Mouse (Mus musculus) lung, adult 2 months (tissue): ENCODE measurements at regions not wholly inside any gene's neighbourhood (a gene's known extent, or its start where the extent isn't known, plus 50 kb on each side); places are given as distances from the start of the nearest gene placed in this dataset.

Source experiments
- DNase-seq: peaks from one replicate; pipeline ENCODE4 v3.0.0; 2022
- H3K4me1 ChIP-seq: fragments of 200-500 bp; 2 replicates; pipeline ENCODE4 v1.6.1; 2011; ENCODE audit warnings: low read length; ENCODE audit not compliant: control insufficient read depth, insufficient read depth
- H3K4me3 ChIP-seq: fragments of 200-500 bp; replicated peaks from 2 replicates; pipeline ENCODE3; 2011; ENCODE audit warnings: low read depth, mild to moderate bottlenecking, control low read depth, low read length; ENCODE audit errors: extremely low read depth
- CTCF ChIP-seq: fragments of 200-500 bp; IDR thresholded peaks from 2 replicates; pipeline ENCODE4 v1.5.1; 2011; ENCODE audit warnings: mild to moderate bottlenecking, low read length, control low read depth; ENCODE audit not compliant: insufficient read depth
- POLR2A ChIP-seq: fragments of 200-500 bp; IDR thresholded peaks from 2 replicates; pipeline ENCODE4 v1.6.1; 2011; ENCODE audit warnings: low read depth, mild to moderate bottlenecking, control low read depth, low read length, borderline replicate concordance; ENCODE audit errors: extremely low read depth
- WGBS: fragments of 180-500 bp; shearing (Covaris S2); methylation state at CpG from one replicate; pipeline ENCODE4 v1.1.7; 2018; 5-methylcytosine and 5-hydroxymethylcytosine counted together

DNA sequence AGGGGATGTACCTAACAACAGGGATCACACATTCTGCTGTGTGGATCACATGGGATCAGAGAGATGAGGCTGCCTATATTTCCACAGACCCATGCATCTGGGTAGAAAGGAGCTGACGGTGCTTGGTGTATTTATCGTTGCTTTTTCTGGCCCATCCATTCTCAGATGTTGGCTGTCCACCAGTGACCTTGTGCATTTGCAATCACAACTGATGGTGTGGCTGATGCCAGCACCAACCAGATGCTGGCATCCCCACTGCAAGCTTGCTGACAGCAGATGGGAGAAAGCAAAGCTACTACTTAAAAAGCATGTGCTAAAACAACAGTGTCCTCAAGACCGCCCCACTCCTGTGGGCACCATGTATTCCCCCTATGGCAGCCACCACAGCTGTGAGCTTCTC lies 198.3 kb upstream of the Dapk1 start:
- no peak for DNase-seq
- Histone ChIP-seq H3K4me3 (no peak overlapping the region), H3K4me1 (no peaks in the 10 kb centered on the region)
- TF ChIP-seq POLR2A (no peak), CTCF (no peak)
- 85% methylated on average over 3 of the region's 3 CpGs for whole genome bisulfite sequencing

DNA sequence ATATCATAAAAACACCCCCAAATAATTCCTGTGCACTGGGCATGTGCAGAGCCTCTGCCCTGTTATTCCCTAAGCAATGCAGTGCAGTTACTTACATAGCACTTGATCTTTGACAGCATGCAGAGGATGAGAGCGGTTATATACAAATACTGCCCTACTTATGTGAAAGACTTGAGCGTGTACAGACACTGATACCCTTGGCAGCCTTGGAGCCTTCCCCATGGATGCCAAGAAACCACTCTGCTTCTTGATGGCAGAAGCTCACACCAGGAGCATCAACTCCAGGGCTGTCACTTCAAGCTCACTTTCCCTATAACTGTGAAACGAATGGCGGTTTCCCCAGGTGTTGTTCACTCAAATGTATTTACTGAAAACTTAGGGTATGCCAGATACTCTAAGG lies 194.4 kb upstream of the Dapk1 start:
- H3K4me1 ChIP-seq: no peaks in the 10 kb centered on the region
- WGBS: 73% methylated on average over 4 of the region's 4 CpGs
- DNase-seq: no peak
- no peak for TF ChIP-seq POLR2A
- TF ChIP-seq CTCF: no peak
- no peak overlapping the region for H3K4me3 ChIP-seq

DNA sequence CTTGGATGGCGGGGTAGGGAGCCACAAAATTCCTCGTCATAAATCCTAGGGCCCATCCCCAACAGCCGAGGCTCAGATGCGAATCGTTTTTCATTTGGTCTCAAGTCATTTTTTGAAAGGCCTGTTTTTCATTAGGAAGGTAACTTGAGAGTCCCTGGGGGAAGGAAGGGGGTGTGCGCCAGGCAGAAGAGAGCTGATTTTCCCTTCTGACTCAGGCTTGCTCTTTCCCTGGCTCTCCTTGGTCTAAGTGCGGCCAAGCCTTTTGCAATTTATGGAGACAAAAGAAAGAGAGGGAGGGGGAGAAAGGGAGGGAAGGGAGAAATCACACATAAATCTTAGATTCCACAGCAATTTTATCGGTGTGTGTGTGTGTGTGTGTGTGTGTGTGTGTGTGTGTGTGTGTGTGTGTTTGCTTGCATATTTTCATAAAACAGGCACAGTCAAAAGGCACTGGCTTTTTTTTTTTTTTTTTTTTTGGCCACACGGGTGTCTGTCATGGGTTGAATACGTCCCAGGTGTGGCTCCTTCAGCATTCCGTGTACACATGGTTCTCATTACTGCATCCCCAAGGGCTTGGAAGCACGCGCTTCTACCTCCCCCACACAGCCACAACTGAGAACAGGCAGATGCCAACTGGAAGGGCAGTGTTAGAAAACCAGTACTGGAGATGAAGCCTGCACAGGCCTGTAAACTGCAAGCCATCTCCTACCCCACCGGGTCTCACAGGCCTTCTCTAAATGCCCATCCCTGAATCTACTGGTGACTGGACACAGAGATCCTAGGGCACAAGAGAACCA lies 191.8 kb upstream of the Dapk1 start:
- no peak for DNase-seq
- Histone ChIP-seq H3K4me1 (no peaks in the 10 kb centered on the region), H3K4me3 (no peak overlapping the region)
- TF ChIP-seq CTCF (no peak), POLR2A (no peak)
- WGBS: 66% methylated on average over 14 of the region's 14 CpGs

DNA sequence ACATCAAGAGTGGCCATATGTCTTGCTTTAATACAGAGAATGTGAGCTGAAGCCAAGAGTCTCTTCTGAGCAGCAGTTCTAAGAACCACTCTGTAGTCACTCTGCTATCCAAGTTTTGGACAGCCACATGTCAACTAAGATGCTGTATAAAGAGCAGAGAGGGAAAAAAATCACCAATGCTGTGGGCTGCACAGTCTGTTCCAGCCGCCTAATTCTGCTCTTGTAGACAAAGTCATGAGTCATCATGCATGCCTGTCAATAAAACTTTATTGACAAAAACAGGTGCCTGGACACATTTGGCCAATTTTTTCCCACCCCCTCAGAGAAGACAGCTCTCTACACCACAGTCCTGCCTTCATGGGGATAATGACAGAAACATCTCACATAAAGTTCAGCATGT lies 185.7 kb upstream of the Dapk1 start:
- Histone ChIP-seq H3K4me1 (no peaks in the 10 kb centered on the region), H3K4me3 (no peak overlapping the region)
- DNase-seq: no peak
- TF ChIP-seq CTCF (no peak), POLR2A (no peak)
- 74% methylated on average over 1 of the region's 1 CpGs for WGBS

DNA sequence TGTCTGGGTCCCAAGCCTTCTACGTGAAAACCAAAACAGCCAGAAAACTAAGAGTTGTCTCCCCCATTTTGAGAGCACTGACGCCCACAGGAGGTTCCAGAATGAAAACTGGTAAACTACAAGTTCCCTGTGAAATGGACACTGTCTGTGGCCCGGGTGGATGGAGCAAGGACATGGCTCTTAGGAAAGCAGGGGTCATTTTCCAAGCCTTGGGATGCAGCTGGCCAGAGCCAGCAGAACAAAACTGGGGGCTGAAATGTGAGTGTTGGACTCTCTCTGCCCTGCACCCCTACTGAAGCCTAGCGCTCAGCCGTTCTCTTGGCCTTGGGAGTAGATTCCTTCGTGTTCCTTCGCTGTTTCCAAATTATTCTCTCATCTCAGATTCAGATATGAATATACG lies 184.7 kb upstream of the Dapk1 start:
- TF ChIP-seq CTCF (no peak), POLR2A (no peak)
- DNase-seq: no peak
- WGBS: 78% methylated on average over 8 of the region's 8 CpGs
- H3K4me3 ChIP-seq: no peak overlapping the region
- no peaks in the 10 kb centered on the region for H3K4me1 ChIP-seq

DNA sequence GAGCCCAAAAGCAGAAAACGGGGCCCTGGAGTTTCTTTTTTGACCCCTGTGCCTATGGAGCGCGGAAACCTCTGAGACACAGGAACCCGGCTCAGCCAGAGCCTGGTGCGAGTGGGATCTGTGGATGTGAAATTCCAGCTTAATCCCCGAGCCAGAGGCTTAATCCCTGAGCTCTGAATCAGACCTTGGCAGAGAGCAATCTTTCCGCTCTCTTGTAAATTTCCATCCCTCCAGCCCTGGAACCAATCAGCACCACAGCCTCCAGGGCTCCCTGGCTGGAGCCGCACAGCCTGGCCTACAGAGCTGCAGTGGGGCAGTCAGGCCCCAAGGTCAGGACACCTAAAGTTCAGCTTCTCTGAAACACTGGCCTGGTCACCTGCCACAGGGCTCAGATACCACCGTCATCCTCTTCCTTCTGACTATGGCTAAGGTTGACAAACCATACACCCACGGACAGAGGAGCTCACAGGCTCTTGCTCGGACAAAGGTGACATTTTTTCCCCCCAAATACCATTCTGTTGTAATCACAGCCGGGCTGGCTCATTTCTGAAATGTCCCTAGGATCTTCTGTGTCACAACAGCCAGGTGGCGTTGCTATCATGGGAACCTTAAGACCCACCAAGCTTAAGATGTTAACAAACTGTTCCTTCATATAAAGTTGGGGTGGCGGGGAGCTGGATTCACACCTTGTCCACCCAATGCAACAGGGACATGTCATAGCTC lies 184.2 kb upstream of the Dapk1 start:
- Histone ChIP-seq H3K4me3 (no peak overlapping the region), H3K4me1 (no peaks in the 10 kb centered on the region)
- no peak for TF ChIP-seq POLR2A
- no peak for TF ChIP-seq CTCF
- no peak for DNase-seq
- WGBS: 69% methylated on average over 14 of the region's 14 CpGs

DNA sequence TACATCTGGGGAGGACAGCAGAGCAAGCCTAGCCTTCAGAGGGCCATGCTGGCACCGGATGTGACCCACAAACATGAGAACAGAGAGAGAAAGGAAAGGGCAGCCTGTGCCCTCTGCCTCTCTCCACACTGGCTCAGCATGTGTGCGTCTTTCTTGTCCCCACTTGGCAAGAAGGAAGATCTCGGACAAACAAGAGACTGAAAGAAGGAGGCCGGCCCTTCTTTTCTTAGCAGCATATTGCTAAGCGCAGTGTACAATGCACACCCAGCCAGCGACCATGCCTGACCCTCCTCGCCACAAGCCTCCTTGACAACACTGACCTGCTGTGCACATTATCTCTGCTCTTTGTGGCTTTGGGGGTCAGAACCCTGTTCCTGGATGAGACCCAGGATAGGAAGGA lies 181.4 kb upstream of the Dapk1 start:
- H3K4me3 ChIP-seq: no peak overlapping the region
- H3K4me1 ChIP-seq: no peaks in the 10 kb centered on the region
- TF ChIP-seq CTCF: no peak
- no peak for TF ChIP-seq POLR2A
- 63% methylated on average over 7 of the region's 7 CpGs for WGBS
- no peak for DNase-seq

DNA sequence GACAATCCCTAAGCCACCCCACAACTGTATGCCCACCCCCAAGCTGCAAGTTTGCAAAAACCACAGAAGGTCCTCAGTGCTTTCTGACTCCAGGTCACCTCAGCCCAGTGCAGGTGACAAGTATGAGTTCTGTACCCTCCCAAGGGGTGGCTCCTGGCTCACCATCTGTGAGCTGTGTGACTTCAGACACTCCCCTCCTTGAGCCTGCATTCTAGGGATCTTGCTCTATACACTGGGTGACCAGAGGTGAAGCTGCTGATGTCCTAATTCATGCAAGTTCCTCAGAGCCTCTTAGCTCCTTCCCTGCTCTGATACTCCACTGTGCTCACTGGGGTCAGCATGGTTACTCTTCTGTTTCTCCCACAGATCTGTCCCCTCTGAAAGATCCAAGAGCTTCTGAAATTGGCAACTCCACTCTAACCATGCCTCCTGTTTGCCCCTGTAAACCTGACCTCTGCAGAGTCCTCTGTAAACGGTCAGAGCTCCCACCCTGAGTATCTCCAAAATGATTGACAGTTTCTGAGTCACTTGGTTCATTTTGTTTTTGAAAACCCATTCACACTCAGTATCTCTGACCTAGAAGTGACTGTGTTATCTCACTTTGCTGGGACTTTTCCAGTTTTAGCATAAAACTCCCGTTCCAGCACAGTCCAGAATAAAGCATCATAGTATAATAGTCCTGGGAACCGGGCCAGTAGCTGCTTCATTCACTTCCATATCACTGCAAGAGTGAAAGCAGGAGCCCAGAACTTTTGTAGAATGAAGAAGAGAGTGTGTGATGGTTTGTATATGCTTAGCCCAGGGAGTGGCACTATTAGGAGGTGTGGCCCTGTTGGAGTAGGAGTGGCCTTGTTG lies 180.7 kb upstream of the Dapk1 start:
- WGBS: 37% methylated on average over 3 of the region's 3 CpGs
- TF ChIP-seq POLR2A (no peak), CTCF (no peak)
- no peak for DNase-seq
- Histone ChIP-seq H3K4me3 (no peak overlapping the region), H3K4me1 (no peaks in the 10 kb centered on the region)

DNA sequence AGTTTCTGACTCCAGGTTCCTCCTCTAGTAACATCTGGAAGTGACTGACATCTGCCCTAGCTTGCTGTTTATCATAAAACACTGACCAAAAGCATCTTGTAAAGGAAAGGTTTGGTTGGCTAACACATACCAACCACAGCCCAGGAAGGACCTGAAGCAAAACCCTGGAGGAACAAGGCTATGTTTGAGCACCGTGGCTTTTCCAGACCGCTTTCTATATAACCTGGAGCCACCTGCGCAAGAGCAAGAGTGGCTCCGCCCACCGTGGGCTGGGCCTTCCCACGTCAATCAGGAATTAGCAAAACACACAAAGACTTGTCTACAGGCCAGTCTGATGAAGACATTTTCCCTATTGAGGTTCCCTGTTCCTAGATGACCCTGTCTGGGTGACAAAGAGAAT lies 177.5 kb upstream of the Dapk1 start:
- DNase-seq: no peak
- WGBS: 72% methylated on average over 6 of the region's 6 CpGs
- H3K4me3 ChIP-seq: no peak overlapping the region
- H3K4me1 ChIP-seq: no peaks in the 10 kb centered on the region
- TF ChIP-seq CTCF (no peak), POLR2A (no peak)

DNA sequence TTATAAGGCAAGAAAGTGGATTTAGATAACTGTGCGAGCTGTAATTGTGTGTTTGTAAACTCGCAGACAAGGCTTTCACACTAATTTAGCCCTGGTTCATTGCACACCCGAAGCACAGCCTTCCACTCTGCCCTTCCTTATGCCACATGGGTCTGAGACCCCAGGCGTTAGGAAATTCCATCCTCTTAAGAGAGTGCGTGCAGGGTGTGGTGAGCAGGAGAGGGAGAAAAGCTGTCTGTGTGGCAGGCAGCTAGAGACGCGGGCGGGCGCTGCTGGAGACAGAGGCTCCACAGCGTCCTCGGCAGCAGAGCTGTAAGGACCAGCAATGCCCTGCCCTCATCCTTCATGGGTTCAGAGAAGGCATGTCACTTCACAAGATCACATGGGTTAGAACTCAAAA lies 176.6 kb upstream of the Dapk1 start:
- 67% methylated on average over 11 of the region's 11 CpGs for WGBS
- Histone ChIP-seq H3K4me1 (no peaks in the 10 kb centered on the region), H3K4me3 (no peak overlapping the region)
- TF ChIP-seq POLR2A (no peak), CTCF (no peak)
- no peak for DNase-seq
